Mouse (Mus musculus) ES-Bruce4 (cell line): ENCODE data around the gene Atg7. TPM values are rescaled to one million over a fixed set of nuclear protein-coding genes. Genes with fewer than 3 reads are reported as not detected.
A peak's percentile ranks its signal among the peaks of the same experiment; 100 is the strongest.

Experiments used
- H3K27ac ChIP-seq: 2 replicates; pipeline ENCODE4 v1.5.1; 2012; ENCODE audit warnings: low read length, inconsistent platforms; ENCODE audit not compliant: insufficient read depth
- H3K27me3 ChIP-seq: 2 replicates; pipeline ENCODE4 v1.6.1; 2012; ENCODE audit warnings: mild to moderate bottlenecking, low read length, inconsistent platforms; ENCODE audit not compliant: control insufficient read depth, poor library complexity, insufficient read depth, severe bottlenecking
- H3K36me3 ChIP-seq: 2 replicates; pipeline ENCODE4 v1.6.1; 2012; ENCODE audit warnings: inconsistent platforms, mild to moderate bottlenecking, low read length, moderate library complexity; ENCODE audit not compliant: control insufficient read depth, poor library complexity, insufficient read depth, severe bottlenecking
- H3K4me1 ChIP-seq: one replicate; pipeline ENCODE4 v1.8.1; 2011; ENCODE audit warnings: low read length; ENCODE audit not compliant: control insufficient read depth, insufficient read depth
- H3K4me3 ChIP-seq: 2 replicates; pipeline ENCODE4 v1.5.1; 2011; ENCODE audit warnings: low read depth, mild to moderate bottlenecking, low read length
- H3K9ac ChIP-seq: 2 replicates; pipeline ENCODE4 v1.6.1; 2012; ENCODE audit warnings: low read depth, mild to moderate bottlenecking, inconsistent platforms; ENCODE audit not compliant: poor library complexity, severe bottlenecking
- H3K9me3 ChIP-seq: replicated peaks from 2 replicates; pipeline ENCODE4 v1.6.1; 2012; ENCODE audit warnings: mild to moderate bottlenecking, low read length, inconsistent platforms; ENCODE audit not compliant: control insufficient read depth, poor library complexity, insufficient read depth, severe bottlenecking
- CTCF ChIP-seq: IDR thresholded peaks from one replicate; pipeline ENCODE4 v1.8.1; 2011; ENCODE audit warnings: low read depth, low read length
- EP300 ChIP-seq: IDR thresholded peaks from 2 replicates; pipeline ENCODE4 v1.6.1; 2011; ENCODE audit warnings: low read depth, low read length; ENCODE audit not compliant: insufficient read depth
- POLR2A ChIP-seq: IDR thresholded peaks from one replicate; pipeline ENCODE4 v1.8.1; 2011; ENCODE audit warnings: low read length; ENCODE audit not compliant: insufficient read depth
- polyA plus RNA-seq: library from polyadenylated mRNA; stranded (reverse); fragments of >200 nt; gene quantifications from 2 replicates; pipeline ENCODE4 v1.2.4, GENCODE M21; 2011; ENCODE audit warnings: low read depth; ENCODE audit not compliant: missing spikeins, insufficient read depth, insufficient read length

Atg7 gene
- polyA plus RNA-seq, 1 experiment = 18.0 TPM

GRCm38 (mm10) chr6:114890411-114891115 lies 247.7 kb downstream of the Atg7 start:
- Histone ChIP-seq H3K36me3 (no peaks in the 10 kb centered on the region), H3K9ac (no peak overlapping the region), H3K27ac (no peak overlapping the region), H3K4me1 (no peaks in the 10 kb centered on the region), H3K9me3 (no peaks in the 10 kb centered on the region), H3K27me3 (no peaks in the 10 kb centered on the region), H3K4me3 (no peak overlapping the region)
- no peak for TF ChIP-seq CTCF
- TF ChIP-seq POLR2A = no peak
- no peak for TF ChIP-seq EP300

GRCm38 (mm10) chr6:114891272-114891671 lies 248.4 kb downstream of the Atg7 start:
- no peaks in the 10 kb centered on the region for H3K36me3 ChIP-seq
- TF ChIP-seq EP300 = no peak
- TF ChIP-seq CTCF = no peak
- no peak for TF ChIP-seq POLR2A
- H3K27ac ChIP-seq = no peak overlapping the region
- no peaks in the 10 kb centered on the region for H3K9me3 ChIP-seq
- no peaks in the 10 kb centered on the region for H3K4me1 ChIP-seq
- no peaks in the 10 kb centered on the region for H3K27me3 ChIP-seq
- H3K4me3 ChIP-seq = no peak overlapping the region
- H3K9ac ChIP-seq = no peak overlapping the region

DNA sequence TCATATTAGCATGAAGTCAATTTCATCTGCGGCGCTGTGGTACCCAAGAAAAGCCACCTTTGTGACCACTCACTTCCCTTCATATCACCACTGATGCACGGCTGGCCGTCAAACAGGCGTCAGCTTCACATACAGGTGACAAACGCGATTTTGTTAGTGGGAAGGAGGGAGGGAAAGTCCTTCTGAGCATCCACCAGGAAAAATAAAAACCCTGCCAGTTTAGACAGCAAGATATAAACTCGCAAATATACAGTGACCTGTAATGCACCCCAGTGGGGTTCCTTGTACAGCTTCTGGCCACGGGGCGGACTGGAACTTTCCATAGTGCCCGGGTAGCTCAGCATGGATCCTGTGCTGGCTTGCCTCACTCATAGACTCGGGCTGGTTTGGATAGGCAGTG lies 248.9 kb downstream of the Atg7 start:
- Histone ChIP-seq H3K4me3 (no peak overlapping the region), H3K4me1 (no peaks in the 10 kb centered on the region), H3K9ac (no peak overlapping the region), H3K27ac (no peak overlapping the region), H3K36me3 (no peaks in the 10 kb centered on the region), H3K27me3 (no peaks in the 10 kb centered on the region), H3K9me3 (no peaks in the 10 kb centered on the region)
- no peak for TF ChIP-seq EP300
- no peak for TF ChIP-seq CTCF
- no peak for TF ChIP-seq POLR2A

DNA sequence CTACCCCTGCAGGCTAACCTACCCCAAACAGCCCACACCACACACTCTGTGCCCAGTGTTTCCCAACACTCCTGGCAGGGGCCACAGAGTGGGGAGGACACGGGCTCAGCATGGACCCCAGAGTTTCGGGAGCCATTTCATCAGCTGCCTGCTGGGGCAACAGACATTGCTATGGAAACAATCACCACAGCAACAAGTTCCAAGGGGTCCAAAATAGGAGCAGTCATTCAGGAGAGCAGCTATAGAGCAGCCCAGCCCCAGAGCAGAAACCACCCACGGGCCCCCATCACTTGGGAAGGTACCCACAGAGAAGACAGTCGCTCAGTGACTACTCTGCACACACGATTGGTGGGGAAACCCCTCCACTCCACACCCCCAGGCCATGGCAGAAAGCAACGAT lies 249.5 kb downstream of the Atg7 start:
- Histone ChIP-seq H3K4me1 (no peaks in the 10 kb centered on the region), H3K36me3 (no peaks in the 10 kb centered on the region), H3K9me3 (no peaks in the 10 kb centered on the region), H3K4me3 (no peak overlapping the region), H3K27me3 (no peaks in the 10 kb centered on the region), H3K9ac (no peak overlapping the region), H3K27ac (no peak overlapping the region)
- TF ChIP-seq CTCF = no peak
- TF ChIP-seq EP300 = no peak
- TF ChIP-seq POLR2A = no peak

DNA sequence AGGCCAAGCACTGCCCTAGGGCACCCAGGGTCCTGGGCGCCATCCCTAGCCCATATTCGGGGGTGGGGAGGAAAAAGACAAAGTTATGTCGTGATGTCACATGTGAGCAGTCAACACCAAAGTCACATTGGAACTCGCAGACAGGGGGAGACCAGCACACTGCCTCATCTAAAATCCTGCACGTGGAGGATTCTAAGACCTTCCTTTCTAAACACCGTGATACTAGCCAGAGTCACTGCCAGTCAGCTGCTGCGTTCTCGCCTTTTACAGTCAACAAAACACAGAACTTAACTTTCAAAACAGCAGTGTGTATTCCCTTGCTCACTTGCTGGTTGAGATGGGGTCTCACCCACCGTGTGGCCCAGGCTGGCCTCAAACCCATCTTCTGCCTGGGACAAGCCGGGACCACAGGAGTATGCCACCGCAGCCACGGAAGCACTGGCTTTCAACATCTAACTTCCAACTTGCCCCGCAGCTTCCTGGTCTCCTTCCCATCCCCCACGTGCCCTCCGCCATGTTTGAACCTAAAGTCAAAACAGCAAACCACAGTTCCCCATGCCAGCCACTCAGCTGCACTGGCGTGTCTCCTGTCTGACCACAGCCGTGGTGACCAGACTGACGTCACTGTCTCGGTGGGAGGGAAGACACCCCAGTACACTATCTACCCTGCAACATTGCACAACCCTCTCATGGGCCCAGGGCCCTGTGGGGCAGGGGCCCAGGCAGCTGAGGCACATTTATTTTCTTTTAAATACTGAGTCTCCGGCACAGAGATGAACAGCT lies 250.7 kb downstream of the Atg7 start:
- H3K27me3 ChIP-seq = no peaks in the 10 kb centered on the region
- TF ChIP-seq EP300 = no peak
- no peak for TF ChIP-seq POLR2A
- TF ChIP-seq CTCF = no peak
- no peaks in the 10 kb centered on the region for H3K36me3 ChIP-seq
- no peaks in the 10 kb centered on the region for H3K4me1 ChIP-seq
- no peak overlapping the region for H3K4me3 ChIP-seq
- H3K9me3 ChIP-seq = no peaks in the 10 kb centered on the region
- H3K27ac ChIP-seq = no peak overlapping the region
- H3K9ac ChIP-seq = no peak overlapping the region

DNA sequence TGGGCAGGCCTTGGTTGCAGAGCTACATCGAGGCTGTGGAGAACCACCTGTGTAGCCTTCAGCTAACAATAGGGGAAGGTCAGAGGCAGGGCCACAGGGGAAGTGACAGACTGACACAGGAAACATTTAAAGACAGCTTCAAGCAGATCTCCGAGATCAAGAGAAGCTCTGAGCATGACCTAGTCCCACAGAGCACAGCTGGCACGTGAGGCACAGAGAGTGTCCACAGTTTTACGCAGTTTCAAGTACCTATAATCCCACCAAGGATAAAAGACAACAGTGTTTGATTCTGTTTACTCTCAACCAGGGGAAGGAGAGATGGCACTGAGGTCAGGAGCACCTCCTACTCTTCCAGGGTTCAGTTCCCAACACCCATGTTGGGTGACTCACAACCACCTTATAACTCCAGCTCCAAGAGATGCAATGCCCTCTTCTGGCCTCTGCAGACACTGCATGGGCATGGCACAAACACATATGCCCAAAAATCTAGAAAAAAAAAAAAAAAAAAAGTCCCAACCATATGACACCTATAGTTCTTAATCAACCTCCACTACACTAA lies 251.7 kb downstream of the Atg7 start:
- H3K27me3 ChIP-seq = no peaks in the 10 kb centered on the region
- no peaks in the 10 kb centered on the region for H3K9me3 ChIP-seq
- TF ChIP-seq CTCF (peak; percentile 10), POLR2A (no peak), EP300 (no peak)
- no peaks in the 10 kb centered on the region for H3K4me1 ChIP-seq
- H3K27ac ChIP-seq = no peak overlapping the region
- no peaks in the 10 kb centered on the region for H3K36me3 ChIP-seq
- no peak overlapping the region for H3K4me3 ChIP-seq
- no peak overlapping the region for H3K9ac ChIP-seq
